Mouse (Mus musculus): ENCODE measurements around the gene Ptpn21. TPM values are rescaled to one million over a fixed set of nuclear protein-coding genes. Genes with fewer than 3 reads are reported as not detected.

The Ptpn21 gene
- polyA plus RNA-seq, 1 experiment from 2014 or later: 5.7 TPM

DNA sequence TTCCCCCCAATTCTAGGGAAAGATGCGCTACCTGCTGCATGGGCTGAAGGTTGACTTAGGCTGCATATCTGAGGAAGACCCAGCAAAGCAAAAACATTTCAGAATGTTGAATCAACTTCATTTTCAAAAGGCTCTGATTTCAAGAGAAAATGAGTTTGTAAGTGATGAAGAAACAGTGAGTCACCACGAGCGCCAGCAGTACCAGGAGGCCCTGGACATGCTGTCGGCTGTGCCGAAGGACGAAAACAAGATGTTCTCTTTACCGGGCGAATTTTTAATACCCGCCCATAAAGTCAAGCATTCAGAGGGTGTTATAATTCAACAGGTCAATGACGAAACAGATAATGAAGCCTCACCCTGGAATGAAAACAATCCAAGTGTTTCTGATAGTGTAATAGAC, 68.1 kb downstream of the Ptpn21 start:
- ATAC-seq (replicated peaks; ENCODE audit: low FRiP score): no peak
- 87% methylated on average over 10 of the region's 10 CpGs for WGBS

GRCm38 (mm10) chr12:98668132-98668814, 68.9 kb downstream of the Ptpn21 start:
- Histone ChIP-seq H3K27ac (ENCODE audit: low read depth, low read length) (no peak overlapping the region), H3K4me1 (replicated peaks; ENCODE audit: control insufficient read depth, insufficient read depth, low read length) (no peaks in the 10 kb centered on the region; the same call in 1 of the 2 replicates), H3K4me3 (ENCODE audit: low read depth, low read length) (no peak overlapping the region), H3K4me2 (no peak overlapping the region), H3K36me3 (ENCODE audit: control insufficient read depth, insufficient read depth, low read length) (no peaks in the 10 kb centered on the region), H3K27me3 (replicated peaks; ENCODE audit: control insufficient read depth, insufficient read depth, low read length) (no peaks in the 10 kb centered on the region), H3K9ac (ENCODE audit: low read depth, low read length) (no peak overlapping the region), H3K9me3 (ENCODE audit: control insufficient read depth, low read length) (no peaks in the 10 kb centered on the region)
- 71% methylated on average over 10 of the region's 10 CpGs for WGBS
- ATAC-seq (replicated peaks; ENCODE audit: low FRiP score) (no peak), DNase-seq (ENCODE audit: low spot score) (peak; percentile 28)

More for the DNA sequence above, 68.1 kb downstream of the Ptpn21 start:
- no peak overlapping the region for H3K9ac ChIP-seq (ENCODE audit: low read depth, low read length)
- no peak overlapping the region for H3K4me3 ChIP-seq (ENCODE audit: low read depth, low read length)
- no peak overlapping the region for H3K27ac ChIP-seq (ENCODE audit: low read depth, low read length)
- no peaks in the 10 kb centered on the region; the same call in 1 of the 2 replicates for H3K4me1 ChIP-seq (replicated peaks; ENCODE audit: control insufficient read depth, insufficient read depth, low read length)
- H3K27me3 ChIP-seq (replicated peaks; ENCODE audit: control insufficient read depth, insufficient read depth, low read length): no peaks in the 10 kb centered on the region
- no peak overlapping the region for H3K4me2 ChIP-seq
- H3K9me3 ChIP-seq (ENCODE audit: control insufficient read depth, low read length): no peaks in the 10 kb centered on the region
- DNase-seq (ENCODE audit: low spot score): no peak
- H3K36me3 ChIP-seq (ENCODE audit: control insufficient read depth, insufficient read depth, low read length): no peaks in the 10 kb centered on the region

DNA sequence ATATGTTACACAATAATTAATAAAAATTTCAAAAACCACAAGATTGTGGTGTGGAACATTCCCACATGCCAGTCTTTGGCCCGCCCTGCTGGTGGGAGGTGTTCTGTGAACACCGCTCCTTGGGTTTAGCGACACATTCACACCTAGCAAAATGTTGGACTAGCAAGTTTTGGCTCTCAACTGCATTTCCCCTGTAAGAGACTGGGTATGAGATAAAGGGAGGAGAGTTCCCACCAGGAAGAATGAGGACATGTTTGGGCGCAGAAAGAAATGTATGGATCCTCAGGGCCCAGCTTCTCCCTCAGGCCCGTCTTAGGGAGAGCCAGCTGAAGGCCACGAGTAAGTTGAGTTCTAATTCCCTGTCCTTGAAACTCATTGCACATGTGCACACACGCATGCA, 74.6 kb downstream of the Ptpn21 start:
- Histone ChIP-seq H3K27me3 (replicated peaks; ENCODE audit: control insufficient read depth, insufficient read depth, low read length) (no peaks in the 10 kb centered on the region), H3K9me3 (ENCODE audit: control insufficient read depth, low read length) (no peaks in the 10 kb centered on the region), H3K27ac (ENCODE audit: low read depth, low read length) (no peak overlapping the region), H3K9ac (ENCODE audit: low read depth, low read length) (no peak overlapping the region), H3K36me3 (ENCODE audit: control insufficient read depth, insufficient read depth, low read length) (0 out of 2 replicates have a peak, but pooled peaks cover 2% of the 10 kb centered on the region), H3K4me3 (ENCODE audit: low read depth, low read length) (no peak overlapping the region), H3K4me2 (no peak overlapping the region), H3K4me1 (replicated peaks; ENCODE audit: control insufficient read depth, insufficient read depth, low read length) (no peaks in the 10 kb centered on the region)
- ATAC-seq (replicated peaks; ENCODE audit: low FRiP score): no peak
- no peak for DNase-seq (ENCODE audit: low spot score)
- WGBS: 92% methylated on average over 7 of the region's 7 CpGs

DNA sequence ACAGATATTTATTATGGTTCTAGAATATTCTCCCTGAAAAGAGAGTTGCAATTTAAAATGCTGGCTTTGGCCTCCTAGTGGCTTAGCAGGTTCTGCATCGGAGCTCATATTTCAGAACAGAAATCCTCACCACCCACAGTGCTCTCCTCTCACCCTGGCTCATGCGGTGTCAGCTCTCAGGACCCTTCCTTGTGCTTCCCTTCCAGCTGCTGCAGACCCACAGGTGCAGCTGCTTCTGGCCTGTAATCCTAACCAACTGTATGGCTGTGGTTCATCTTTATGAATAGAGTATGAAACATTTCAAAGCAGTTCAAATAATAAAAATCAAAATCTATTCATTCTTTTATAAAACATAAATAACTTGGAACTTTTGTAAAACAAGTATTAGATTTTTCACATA, 80.3 kb downstream of the Ptpn21 start:
- no peak overlapping the region for H3K4me3 ChIP-seq (ENCODE audit: low read depth, low read length)
- no peaks in the 10 kb centered on the region for H3K9me3 ChIP-seq (ENCODE audit: control insufficient read depth, low read length)
- H3K36me3 ChIP-seq (ENCODE audit: control insufficient read depth, insufficient read depth, low read length): no peaks in the 10 kb centered on the region
- no peak overlapping the region for H3K9ac ChIP-seq (ENCODE audit: low read depth, low read length)
- H3K27ac ChIP-seq (ENCODE audit: low read depth, low read length): no peak overlapping the region
- 76% methylated on average over 2 of the region's 2 CpGs for WGBS
- DNase-seq (ENCODE audit: low spot score): no peak
- no peaks in the 10 kb centered on the region for H3K4me1 ChIP-seq (replicated peaks; ENCODE audit: control insufficient read depth, insufficient read depth, low read length)
- H3K4me2 ChIP-seq: no peak overlapping the region
- H3K27me3 ChIP-seq (replicated peaks; ENCODE audit: control insufficient read depth, insufficient read depth, low read length): no peaks in the 10 kb centered on the region
- ATAC-seq (replicated peaks; ENCODE audit: low FRiP score): no peak

- DNase-seq (ENCODE audit: low spot score): no peak
- no peak for ATAC-seq (replicated peaks; ENCODE audit: low FRiP score)
- Histone ChIP-seq H3K4me2 (no peak overlapping the region), H3K27me3 (replicated peaks; ENCODE audit: control insufficient read depth, insufficient read depth, low read length) (no peaks in the 10 kb centered on the region), H3K4me1 (replicated peaks; ENCODE audit: control insufficient read depth, insufficient read depth, low read length) (no peaks in the 10 kb centered on the region), H3K27ac (ENCODE audit: low read depth, low read length) (no peak overlapping the region), H3K9ac (ENCODE audit: low read depth, low read length) (no peak overlapping the region), H3K36me3 (ENCODE audit: control insufficient read depth, insufficient read depth, low read length) (no peaks in the 10 kb centered on the region), H3K4me3 (ENCODE audit: low read depth, low read length) (no peak overlapping the region), H3K9me3 (ENCODE audit: control insufficient read depth, low read length) (no peaks in the 10 kb centered on the region)
Measured at GRCm38 (mm10) chr12:98644852-98645251, 92.4 kb downstream of the Ptpn21 start.

- peak overlapping the region; percentile 69 for H3K4me2 ChIP-seq
- peak; percentile 86 for ATAC-seq (replicated peaks; ENCODE audit: low FRiP score)
- H3K27ac ChIP-seq (ENCODE audit: low read depth, low read length): no peak overlapping the region
Measured at GRCm38 (mm10) chr12:98628260-98628970, 108.8 kb downstream of the Ptpn21 start.

GRCm38 (mm10) chr12:98627392-98628259, 109.6 kb downstream of the Ptpn21 start, which contains the start of gene Spata7:
TSS of gene Spata7 (plus strand) at chr12:98628157.
- Histone ChIP-seq H3K4me2 (peak within 1 kb of the TSS; percentile 69), H3K4me3 (ENCODE audit: low read depth, low read length) (peak within 1 kb of the TSS; percentile 82), H3K4me1 (replicated peaks; ENCODE audit: control insufficient read depth, insufficient read depth, low read length) (no peaks in the 10 kb centered on the region; the same call in 1 of the 2 replicates), H3K9me3 (ENCODE audit: control insufficient read depth, low read length) (no peaks in the 10 kb centered on the region), H3K27ac (ENCODE audit: low read depth, low read length) (no peak within 1 kb of the TSS), H3K9ac (ENCODE audit: low read depth, low read length) (peak within 1 kb of the TSS; percentile 74), H3K27me3 (replicated peaks; ENCODE audit: control insufficient read depth, insufficient read depth, low read length) (no peaks in the 10 kb centered on the region), H3K36me3 (ENCODE audit: control insufficient read depth, insufficient read depth, low read length) (no peaks in the 10 kb centered on the region)
- DNase-seq (ENCODE audit: low spot score) (peak; percentile 86), ATAC-seq (replicated peaks; ENCODE audit: low FRiP score) (peak; percentile 98)
- 3% methylated on average over 32 of the region's 32 CpGs for WGBS

More at GRCm38 (mm10) chr12:98628260-98628970, 108.8 kb downstream of the Ptpn21 start:
- H3K27me3 ChIP-seq (replicated peaks; ENCODE audit: control insufficient read depth, insufficient read depth, low read length): no peaks in the 10 kb centered on the region
- H3K36me3 ChIP-seq (ENCODE audit: control insufficient read depth, insufficient read depth, low read length): no peaks in the 10 kb centered on the region
- peak overlapping the region; percentile 74 for H3K9ac ChIP-seq (ENCODE audit: low read depth, low read length)
- H3K9me3 ChIP-seq (ENCODE audit: control insufficient read depth, low read length): no peaks in the 10 kb centered on the region
- no peaks in the 10 kb centered on the region; the same call in 1 of the 2 replicates for H3K4me1 ChIP-seq (replicated peaks; ENCODE audit: control insufficient read depth, insufficient read depth, low read length)
- DNase-seq (ENCODE audit: low spot score): no peak
- 3% methylated on average over 16 of the region's 16 CpGs for WGBS
- H3K4me3 ChIP-seq (ENCODE audit: low read depth, low read length): peak overlapping the region; percentile 82

Data from liver, embryonic 11.5 days (tissue).